Mouse (Mus musculus) mammary gland, adult 2 months (tissue): ENCODE data around the gene Chtf18. TPM values are rescaled to one million over a fixed set of nuclear protein-coding genes. Genes with fewer than 3 reads are reported as not detected.

ENCODE experiments used
- polyA plus RNA-seq: library from polyadenylated mRNA; depleted of rRNA; stranded (reverse); fragments of >200 nt; gene quantifications from 2 replicates; pipeline ENCODE4 v1.2.3, GENCODE M21; 2012; ENCODE audit warnings: low replicate concordance; rRNA removed

Chtf18 gene
- polyA plus RNA-seq, result 4.7 and 6.1 TPM in 2 replicates

DNA sequence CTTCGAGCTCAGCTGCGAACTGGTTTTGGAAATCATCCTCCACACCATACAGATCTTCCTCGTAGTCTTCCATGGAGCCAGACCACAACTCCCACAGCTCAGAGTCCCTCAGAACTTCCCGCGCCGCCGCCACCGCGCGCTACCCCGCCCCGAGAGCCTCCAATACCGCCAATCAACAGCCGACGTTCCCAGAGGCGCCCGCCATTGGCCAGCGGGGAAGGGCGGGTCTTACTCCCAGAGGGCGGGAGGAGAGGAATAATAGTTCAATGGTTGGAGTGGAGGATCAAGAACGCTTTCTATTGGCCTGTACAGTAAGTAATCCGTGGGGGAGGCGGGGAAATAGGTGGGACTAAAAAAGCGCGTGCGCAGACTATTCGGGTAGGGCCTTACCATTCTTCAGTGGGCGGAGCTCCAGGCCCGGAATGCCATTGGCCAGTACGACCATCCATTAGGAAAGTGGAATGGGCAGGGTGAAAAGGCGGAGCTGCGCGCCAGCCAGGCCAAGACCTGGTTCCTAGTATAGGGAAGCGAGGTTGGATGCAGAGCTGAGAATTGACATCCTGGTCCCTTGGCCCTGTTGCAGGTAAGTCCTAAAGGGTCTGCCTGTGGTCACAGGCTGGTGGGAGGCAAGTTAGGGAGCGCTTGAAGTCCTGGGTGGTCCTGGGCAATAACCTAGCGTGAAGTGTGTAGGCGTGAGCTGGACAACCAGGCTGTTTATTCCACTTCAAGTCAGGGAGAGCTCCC lies at the start of gene Chtf18, which contains the start of gene Rpusd1:
Chtf18 (minus strand) TSS at position 155 of the 744 bp plus-strand sequence.
Rpusd1 (plus strand) TSS at position 406 of the 744 bp plus-strand sequence.

DNA sequence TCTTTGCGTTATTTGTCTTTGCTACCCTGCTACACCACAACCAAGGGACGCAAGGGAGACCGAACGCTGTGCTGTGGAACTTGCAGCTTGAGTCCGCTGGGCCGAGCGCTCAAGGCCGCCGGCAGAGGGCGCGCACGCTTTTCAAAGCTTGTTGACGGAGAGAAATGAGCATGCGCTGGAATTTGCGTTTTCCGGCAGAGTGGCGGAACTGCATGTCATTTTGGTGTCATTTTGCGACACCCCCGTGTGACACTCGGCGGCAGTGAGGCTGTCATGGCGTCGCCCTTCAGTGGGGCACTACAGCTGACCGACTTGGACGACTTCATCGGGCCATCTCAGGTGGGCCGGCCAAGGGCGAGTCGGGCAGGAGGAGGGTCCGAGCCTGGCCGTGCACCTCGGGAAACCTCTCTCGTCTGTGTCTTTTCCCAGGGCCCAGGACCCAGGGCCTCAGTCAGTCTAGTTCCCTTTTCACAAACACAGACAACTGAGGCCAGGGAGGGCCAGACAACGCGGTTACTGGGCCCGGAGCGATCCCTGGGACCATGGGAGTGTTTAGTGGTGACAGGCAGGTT lies 46.4 kb upstream of the Chtf18 start, which contains the start of gene Narfl:
Narfl (plus strand) TSS at position 228 of the 572 bp plus-strand sequence.

DNA sequence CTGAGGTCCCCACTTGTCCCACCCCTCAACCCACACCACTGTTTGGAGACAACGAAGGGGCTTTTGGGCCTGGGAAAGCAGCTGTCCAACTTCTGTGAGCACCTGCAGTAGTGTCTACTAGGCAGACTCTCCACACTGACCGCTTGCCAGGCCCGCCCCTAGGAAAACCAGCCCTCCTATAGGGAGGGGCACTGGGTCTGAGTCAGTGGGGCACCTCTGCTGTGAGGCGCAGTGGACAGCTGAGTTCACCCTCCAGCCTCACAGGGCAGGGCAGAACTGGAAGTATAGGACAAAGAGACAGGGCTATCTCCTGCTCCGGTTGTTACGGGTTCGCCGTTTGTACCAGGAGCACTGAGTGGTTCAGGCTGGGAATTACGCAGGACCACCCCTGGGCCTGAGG lies 27.0 kb upstream of the Chtf18 start, which contains the start of gene Msln:
Msln (minus strand) TSS at position 138 of the 400 bp plus-strand sequence.

DNA sequence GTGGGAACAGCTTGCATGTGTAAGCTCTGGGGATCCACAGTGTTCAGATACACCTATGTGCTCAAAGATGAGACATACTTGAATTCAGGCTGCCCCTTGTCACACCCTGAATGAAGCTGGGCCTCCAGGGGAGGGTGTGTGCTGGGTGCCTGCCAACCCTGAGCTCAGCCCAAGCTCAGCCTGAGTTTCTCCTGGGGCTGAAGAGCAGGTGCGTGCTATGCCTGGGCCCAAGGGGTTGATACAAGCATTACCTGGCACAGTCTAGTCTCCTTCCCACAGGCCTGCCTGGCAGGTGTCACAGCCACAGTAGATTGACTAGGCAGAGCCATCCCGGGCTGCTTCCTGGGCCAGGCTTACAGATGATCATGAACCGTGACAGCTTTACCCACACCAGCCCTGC lies 8.5 kb upstream of the Chtf18 start, which contains the start of gene Mslnl:
Mslnl (plus strand) TSS at position 298 of the 400 bp plus-strand sequence.

DNA sequence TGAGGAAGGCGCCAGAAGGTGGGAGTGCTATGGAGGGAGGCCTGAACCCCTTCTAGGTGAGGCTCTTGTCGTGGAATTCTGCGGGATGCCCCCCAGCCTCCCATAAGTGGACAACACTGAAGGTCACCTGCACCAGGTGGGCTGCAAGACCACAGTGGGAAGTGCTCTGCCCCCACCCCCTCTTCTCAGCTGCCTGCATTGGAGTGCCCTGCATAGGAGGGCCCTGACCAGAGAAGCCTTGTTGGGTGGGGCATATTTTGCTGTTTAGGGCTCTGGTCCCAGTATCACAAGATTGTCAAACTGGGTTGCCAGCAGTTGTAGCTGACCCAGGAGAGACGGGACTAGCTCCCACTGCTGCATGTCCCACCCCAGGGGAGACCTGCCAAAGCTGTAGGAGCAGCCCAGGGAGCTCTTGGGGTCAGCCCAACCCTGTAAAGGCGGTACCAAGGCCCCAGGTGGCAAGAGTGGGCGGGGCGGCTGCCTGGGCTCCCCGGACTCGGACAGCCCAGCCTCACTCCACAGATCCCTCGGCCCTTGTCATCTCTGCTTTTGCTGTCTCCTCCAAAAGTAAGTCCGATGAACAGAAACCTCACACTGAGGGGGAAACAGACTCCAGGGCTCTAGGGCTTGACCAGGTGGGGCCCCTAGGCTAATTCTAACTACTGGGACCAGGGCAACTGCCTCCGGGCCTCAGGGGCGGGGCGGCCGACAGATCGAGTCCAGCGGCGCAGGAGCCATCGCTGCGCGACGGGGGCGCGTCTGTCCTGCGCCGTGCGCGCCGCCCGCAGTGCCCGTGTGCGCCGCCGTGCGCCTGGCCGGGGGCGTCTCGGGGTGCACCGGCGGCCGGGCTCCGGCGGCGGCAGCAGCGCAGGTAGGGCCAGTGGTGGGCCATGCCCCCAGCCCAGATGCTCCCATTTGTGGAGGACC lies 10.2 kb downstream of the Chtf18 start, which contains the start of gene Gng13:
Gng13 (plus strand) TSS at position 461 of the 927 bp plus-strand sequence.

Other genes with a start within 250 kb of the Chtf18 start
- not detected in 2 replicates for gene Sstr5, start 230.1 kb downstream of the Chtf18 start, polyA plus RNA-seq
- 2.3 and 3.2 TPM in 2 replicates for gene Sox8, start 156.7 kb downstream of the Chtf18 start, polyA plus RNA-seq
- 25.5 and 38.9 TPM in 2 replicates for gene Lmf1, start 148.3 kb downstream of the Chtf18 start, polyA plus RNA-seq
- not detected in 2 replicates for gene Gng13, start 10.2 kb downstream of the Chtf18 start, polyA plus RNA-seq
- gene Rpusd1, start 251 bp upstream of the Chtf18 start, polyA plus RNA-seq, result 41.7 and 54.2 TPM in 2 replicates
- gene Mslnl, start 8.6 kb upstream of the Chtf18 start, polyA plus RNA-seq, result 0.14 and 0.17 TPM in 2 replicates
- gene Msln, start 27.0 kb upstream of the Chtf18 start, polyA plus RNA-seq, result 0.10 and 0.33 TPM in 2 replicates
- gene Narfl, start 46.4 kb upstream of the Chtf18 start, polyA plus RNA-seq, result 20.4 and 28.7 TPM in 2 replicates
- 36.0 and 41.6 TPM in 2 replicates for gene Haghl, start 58.3 kb upstream of the Chtf18 start, polyA plus RNA-seq
- not detected in 2 replicates for gene Ccdc78, start 59.2 kb upstream of the Chtf18 start, polyA plus RNA-seq
- gene Fam173a, start 65.5 kb upstream of the Chtf18 start, polyA plus RNA-seq, result 114 and 133 TPM in 2 replicates
- 0.88 TPM in 1 of 2 replicates, not detected in the other for gene AC134908.4, start 68.2 kb upstream of the Chtf18 start, polyA plus RNA-seq
- gene Metrn, start 69.7 kb upstream of the Chtf18 start, polyA plus RNA-seq, result 35.1 and 74.2 TPM in 2 replicates
- 0.97 and 1.1 TPM in 2 replicates for gene Fbxl16, start 81.7 kb upstream of the Chtf18 start, polyA plus RNA-seq
- gene Wdr24, start 96.2 kb upstream of the Chtf18 start, polyA plus RNA-seq, result 41.0 and 41.4 TPM in 2 replicates
- gene Jmjd8, start 101.4 kb upstream of the Chtf18 start, polyA plus RNA-seq, result 56.2 and 97.4 TPM in 2 replicates
- gene Stub1, start 106.0 kb upstream of the Chtf18 start, polyA plus RNA-seq, result 122 and 125 TPM in 2 replicates
- 44.8 and 79.9 TPM in 2 replicates for gene Rhbdl1, start 109.9 kb upstream of the Chtf18 start, polyA plus RNA-seq
- gene Gm20683, start 114.3 kb upstream of the Chtf18 start, polyA plus RNA-seq, result 63.0 and 78.8 TPM in 2 replicates
- 85.6 and 87.3 TPM in 2 replicates for gene Rhot2, start 117.4 kb upstream of the Chtf18 start, polyA plus RNA-seq
- 34.5 and 41.1 TPM in 2 replicates for gene Wdr90, start 134.1 kb upstream of the Chtf18 start, polyA plus RNA-seq
- 102 and 244 TPM in 2 replicates for gene Mcrip2, start 141.3 kb upstream of the Chtf18 start, polyA plus RNA-seq
- 71.6 and 142 TPM in 2 replicates for gene Mettl26, start 147.7 kb upstream of the Chtf18 start, polyA plus RNA-seq
- gene Wfikkn1, start 153.4 kb upstream of the Chtf18 start, polyA plus RNA-seq, result 0.98 and 1.3 TPM in 2 replicates
- gene Rab40c, start 192.3 kb upstream of the Chtf18 start, polyA plus RNA-seq, result 36.1 and 46.6 TPM in 2 replicates
- 132 and 209 TPM in 2 replicates for gene Pigq, start 217.5 kb upstream of the Chtf18 start, polyA plus RNA-seq
- not detected in 2 replicates for gene Nhlrc4, start 217.5 kb upstream of the Chtf18 start, polyA plus RNA-seq
- gene A930017K11Rik, start 225.1 kb upstream of the Chtf18 start, polyA plus RNA-seq, result 0.05 TPM in 1 of 2 replicates, not detected in the other